Mouse (Mus musculus) bone marrow, adult 2 months (tissue): ENCODE results near the gene Tbcd.

Experiments
- CTCF ChIP-seq: fragments of 200-500 bp; IDR thresholded peaks from 2 replicates; pipeline ENCODE4 v1.5.1; 2011; ENCODE audit warnings: low read length, control low read depth; ENCODE audit not compliant: control insufficient read depth, insufficient read depth
- POLR2A ChIP-seq: fragments of 200-500 bp; IDR thresholded peaks from 2 replicates; pipeline ENCODE4 v1.6.1; 2011; ENCODE audit warnings: low read depth, mild to moderate bottlenecking, control low read depth, low read length, borderline replicate concordance; ENCODE audit not compliant: control insufficient read depth

GRCm38 (mm10) chr11:121625007-121625406 is 173.3 kb downstream of the Tbcd start:
- no peak for TF ChIP-seq CTCF
- no peak for TF ChIP-seq POLR2A
